Mouse (Mus musculus): Measurements from ENCODE around the gene Ptprd. TPM values are rescaled to one million over a fixed set of nuclear protein-coding genes. Genes with fewer than 3 reads are reported as not detected.

Ptprd gene
- polyA plus RNA-seq, 1 experiment from 2014 or later, result 37.2 TPM

DNA sequence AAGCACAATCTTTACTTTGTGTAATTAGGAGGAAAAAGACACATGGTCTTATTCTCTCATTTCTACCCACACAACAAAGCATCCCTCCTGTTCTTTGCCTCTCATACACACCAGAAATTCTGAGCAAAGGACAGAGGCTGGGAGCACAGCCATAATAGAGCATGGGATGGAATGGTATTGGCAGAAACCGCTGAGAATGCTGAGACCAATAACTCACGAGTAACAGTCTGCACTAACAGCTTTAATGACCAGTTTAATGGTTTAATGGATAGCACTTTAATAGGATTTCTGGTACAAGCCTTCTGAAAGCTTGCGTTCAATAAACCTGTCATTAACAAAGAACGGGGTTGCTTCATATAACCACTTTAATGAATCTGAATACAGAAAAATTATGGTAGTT is 2190.1 kb downstream of the Ptprd start:
- Histone ChIP-seq H3K9ac (no peak overlapping the region), H3K4me2 (no peak overlapping the region), H3K9me3 (no peaks in the 10 kb centered on the region), H3K27me3 (no peaks in the 10 kb centered on the region), H3K4me1 (no peaks in the 10 kb centered on the region), H3K27ac (no peak overlapping the region), H3K36me3 (no peaks in the 10 kb centered on the region), H3K4me3 (no peak overlapping the region)
- 82% methylated on average over 4 of the region's 4 CpGs for WGBS
- no peak for ATAC-seq (ENCODE audit: insufficient number of reproducible peaks, insufficient read depth, low FRiP score, low TSS enrichment, low read depth)

DNA sequence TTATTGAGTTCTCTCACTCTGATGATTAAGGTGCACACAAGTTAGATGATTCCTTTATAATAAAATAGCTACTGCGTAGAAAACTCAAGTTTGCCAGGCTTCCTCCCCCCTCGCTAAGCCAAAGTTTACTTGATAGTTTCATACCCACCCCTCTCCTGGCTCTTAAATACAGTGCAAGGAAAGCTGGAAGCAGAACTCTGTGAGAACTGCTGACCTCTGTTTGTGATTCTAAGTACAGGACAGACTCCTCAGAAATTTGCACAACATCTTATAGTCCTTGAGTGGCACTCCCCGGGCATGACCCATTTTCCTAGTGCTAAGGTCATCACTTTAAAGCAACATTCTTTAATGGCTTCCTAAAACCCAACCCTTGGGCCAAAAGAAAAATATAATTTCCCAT is 2196.7 kb downstream of the Ptprd start:
- peaks cover 7% of the 10 kb centered on the region; the same call in 1 of the 2 replicates for H3K36me3 ChIP-seq
- H3K27ac ChIP-seq, result no peak overlapping the region
- H3K27me3 ChIP-seq, result no peaks in the 10 kb centered on the region
- WGBS, result 83% methylated on average over 3 of the region's 3 CpGs
- no peak overlapping the region for H3K4me2 ChIP-seq
- H3K9ac ChIP-seq, result no peak overlapping the region
- no peak overlapping the region for H3K4me3 ChIP-seq
- ATAC-seq (ENCODE audit: insufficient number of reproducible peaks, insufficient read depth, low FRiP score, low TSS enrichment, low read depth), result no peak
- peaks cover 13% of the 10 kb centered on the region for H3K4me1 ChIP-seq
- H3K9me3 ChIP-seq, result no peaks in the 10 kb centered on the region

DNA sequence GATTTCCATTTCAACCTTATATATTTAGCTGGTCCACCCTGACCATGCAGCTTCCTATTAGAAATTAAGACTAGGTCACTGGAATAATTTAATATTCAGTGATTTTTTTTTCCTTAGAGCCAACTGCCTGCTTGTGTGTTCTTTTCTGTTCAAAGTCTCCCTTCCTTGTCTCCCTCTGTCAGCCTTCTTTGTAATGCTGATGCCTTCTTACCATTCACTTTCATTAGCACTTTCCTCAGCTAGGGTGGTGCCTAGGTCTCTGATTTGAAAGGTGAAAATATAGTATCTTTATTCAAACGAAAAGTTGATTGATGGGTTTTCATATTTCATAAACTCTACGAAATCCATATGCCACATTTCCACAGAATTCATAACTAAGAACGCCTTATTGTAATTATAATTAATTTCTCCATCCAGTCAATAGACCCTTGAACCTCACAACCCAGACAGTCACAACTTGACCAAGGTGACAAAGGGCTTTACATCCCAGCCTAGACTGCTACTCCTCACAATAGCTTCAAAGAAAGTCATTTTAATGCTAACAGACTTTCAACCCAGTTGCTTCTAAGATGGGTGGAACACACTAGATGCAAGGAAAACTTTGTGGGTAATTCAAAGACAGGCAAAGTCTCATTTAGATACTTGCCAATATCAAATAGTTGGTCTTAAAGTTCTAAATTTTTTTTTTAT is 2197.5 kb downstream of the Ptprd start:
- no peak for ATAC-seq (ENCODE audit: insufficient number of reproducible peaks, insufficient read depth, low FRiP score, low TSS enrichment, low read depth)
- WGBS, result 65% methylated on average over 3 of the region's 3 CpGs

DNA sequence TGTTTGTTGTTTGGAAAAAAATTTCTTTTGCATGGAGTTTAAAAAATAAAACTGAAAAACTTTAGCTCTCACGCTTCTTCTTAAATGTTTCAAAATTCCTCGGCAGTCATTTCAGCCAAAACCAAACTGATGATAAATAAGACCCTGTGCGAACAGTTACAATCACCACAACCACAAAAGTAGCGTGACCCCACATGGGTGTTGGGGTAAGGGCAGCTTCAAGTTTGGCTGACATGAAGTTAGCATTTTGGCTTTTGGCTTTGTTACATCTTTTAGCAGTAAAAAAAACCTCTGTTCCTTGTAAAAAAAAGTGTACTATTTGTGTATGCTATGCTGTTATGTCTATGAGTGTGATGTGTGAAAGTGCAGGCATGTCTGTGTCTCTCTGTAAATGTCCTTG is 2203.2 kb downstream of the Ptprd start:
- no peak for ATAC-seq (ENCODE audit: insufficient number of reproducible peaks, insufficient read depth, low FRiP score, low TSS enrichment, low read depth)
- 69% methylated on average over 4 of the region's 4 CpGs for WGBS
- Histone ChIP-seq H3K27me3 (no peaks in the 10 kb centered on the region), H3K9me3 (no peaks in the 10 kb centered on the region), H3K4me1 (peaks cover 21% of the 10 kb centered on the region), H3K4me2 (no peak overlapping the region), H3K4me3 (no peak overlapping the region), H3K9ac (no peak overlapping the region), H3K36me3 (peaks cover 7% of the 10 kb centered on the region; the same call in 1 of the 2 replicates), H3K27ac (no peak overlapping the region)

More for the DNA sequence above, 2197.5 kb downstream of the Ptprd start:
- peaks cover 7% of the 10 kb centered on the region; the same call in 1 of the 2 replicates for H3K36me3 ChIP-seq
- H3K9ac ChIP-seq, result no peak overlapping the region
- H3K27me3 ChIP-seq, result no peaks in the 10 kb centered on the region
- H3K4me3 ChIP-seq, result no peak overlapping the region
- H3K4me1 ChIP-seq, result peaks cover 13% of the 10 kb centered on the region
- H3K9me3 ChIP-seq, result no peaks in the 10 kb centered on the region
- H3K27ac ChIP-seq, result no peak overlapping the region
- H3K4me2 ChIP-seq, result no peak overlapping the region

DNA sequence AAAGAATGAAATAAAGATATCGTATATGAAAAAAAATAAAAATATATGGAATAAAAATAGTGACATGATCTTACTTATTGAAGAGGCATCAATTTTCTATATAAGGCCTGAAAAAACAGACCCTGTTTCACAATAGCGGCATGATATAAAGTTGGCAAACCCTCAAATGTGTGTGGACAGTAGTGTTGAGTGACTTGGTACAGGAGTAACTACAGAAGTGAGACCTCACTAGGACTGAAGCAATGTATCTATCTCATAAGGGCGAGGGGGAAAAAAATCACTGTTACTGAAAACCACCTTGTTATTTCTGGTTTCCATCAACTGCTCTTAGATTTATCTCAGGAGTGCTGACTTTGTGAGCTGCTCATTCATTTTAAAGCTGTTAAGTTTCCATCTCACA is 2204.5 kb downstream of the Ptprd start:
- WGBS, result 82% methylated on average over 3 of the region's 3 CpGs
- H3K27ac ChIP-seq, result no peak overlapping the region
- H3K36me3 ChIP-seq, result peaks cover 7% of the 10 kb centered on the region; the same call in 1 of the 2 replicates
- H3K27me3 ChIP-seq, result no peaks in the 10 kb centered on the region
- no peak for ATAC-seq (ENCODE audit: insufficient number of reproducible peaks, insufficient read depth, low FRiP score, low TSS enrichment, low read depth)
- no peaks in the 10 kb centered on the region for H3K9me3 ChIP-seq
- no peak overlapping the region for H3K9ac ChIP-seq
- no peak overlapping the region for H3K4me2 ChIP-seq
- peaks cover 17% of the 10 kb centered on the region for H3K4me1 ChIP-seq
- no peak overlapping the region for H3K4me3 ChIP-seq

DNA sequence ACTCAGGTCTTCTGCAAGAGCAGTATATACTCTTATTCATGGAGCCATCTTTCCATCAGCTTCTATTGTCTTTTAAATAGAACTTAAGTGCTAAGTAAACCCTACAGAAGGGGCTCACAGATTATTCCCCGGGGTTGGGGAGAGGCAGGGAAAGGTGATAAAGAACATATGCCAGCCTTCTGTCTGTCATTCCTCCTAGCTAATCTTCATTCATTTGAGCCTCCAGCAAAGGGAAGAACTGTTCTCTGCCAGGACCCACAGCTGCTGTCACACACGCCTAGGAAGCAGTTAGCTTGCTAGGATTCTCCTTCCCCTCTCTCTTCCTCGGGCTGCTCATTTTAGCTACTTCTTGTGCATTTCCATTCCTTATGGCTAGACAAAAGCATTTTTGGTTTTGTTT is 2205.0 kb downstream of the Ptprd start:
- WGBS, result 28% methylated on average over 3 of the region's 3 CpGs
- no peak for ATAC-seq (ENCODE audit: insufficient number of reproducible peaks, insufficient read depth, low FRiP score, low TSS enrichment, low read depth)

DNA sequence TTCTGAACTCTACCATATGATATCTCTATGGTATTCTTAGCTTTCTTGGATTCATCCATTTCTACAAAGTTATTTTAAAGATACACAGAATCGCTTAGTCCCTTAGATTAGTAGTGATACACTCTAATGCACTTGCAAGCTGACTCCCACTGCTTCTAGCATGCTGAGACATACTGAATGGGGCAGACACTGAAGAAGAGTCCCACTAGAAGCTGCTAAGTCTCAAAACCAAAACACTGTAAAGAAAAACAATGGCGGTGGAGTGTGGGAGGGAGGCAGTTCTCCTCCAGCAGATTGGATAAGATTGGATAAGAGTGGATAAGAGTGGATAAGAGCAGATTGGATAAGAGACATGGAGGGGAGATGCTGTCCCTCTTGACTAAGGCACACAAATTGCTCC is 2207.6 kb downstream of the Ptprd start:
- Histone ChIP-seq H3K27ac (no peak overlapping the region), H3K9me3 (no peaks in the 10 kb centered on the region), H3K36me3 (no peaks in the 10 kb centered on the region), H3K27me3 (no peaks in the 10 kb centered on the region), H3K4me3 (no peak overlapping the region), H3K9ac (no peak overlapping the region), H3K4me2 (no peak overlapping the region), H3K4me1 (peaks cover 15% of the 10 kb centered on the region)
- WGBS, result 88% methylated on average over 2 of the region's 2 CpGs
- ATAC-seq (ENCODE audit: insufficient number of reproducible peaks, insufficient read depth, low FRiP score, low TSS enrichment, low read depth), result no peak

More for the DNA sequence above, 2205.0 kb downstream of the Ptprd start:
- no peak overlapping the region for H3K4me2 ChIP-seq
- no peaks in the 10 kb centered on the region for H3K27me3 ChIP-seq
- peaks cover 7% of the 10 kb centered on the region; the same call in 1 of the 2 replicates for H3K36me3 ChIP-seq
- no peak overlapping the region for H3K9ac ChIP-seq
- no peaks in the 10 kb centered on the region for H3K9me3 ChIP-seq
- H3K27ac ChIP-seq, result no peak overlapping the region
- peaks cover 17% of the 10 kb centered on the region for H3K4me1 ChIP-seq
- H3K4me3 ChIP-seq, result no peak overlapping the region

DNA sequence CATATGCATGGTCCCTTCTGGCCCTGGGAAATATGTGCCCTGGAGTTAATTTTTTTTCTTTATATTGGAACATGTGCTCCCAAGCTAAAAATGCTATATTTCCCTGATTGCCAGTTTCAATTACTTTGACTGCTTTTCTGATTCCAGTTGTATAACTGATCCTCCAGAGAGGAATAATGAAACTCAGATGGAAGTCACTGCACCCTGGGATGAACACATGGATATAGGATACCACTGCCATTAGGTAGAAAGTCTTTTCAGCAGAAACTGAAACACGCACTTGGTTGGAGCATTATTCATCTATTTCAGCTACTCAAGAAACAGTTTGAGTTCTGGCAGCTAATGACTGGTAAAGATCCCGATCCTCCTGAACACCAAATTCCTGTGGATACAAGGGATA is 2211.5 kb downstream of the Ptprd start:
- H3K9ac ChIP-seq, result no peak overlapping the region
- no peak for ATAC-seq (ENCODE audit: insufficient number of reproducible peaks, insufficient read depth, low FRiP score, low TSS enrichment, low read depth)
- H3K36me3 ChIP-seq, result 0 out of 2 replicates have a peak, but pooled peaks cover 5% of the 10 kb centered on the region
- H3K27me3 ChIP-seq, result no peaks in the 10 kb centered on the region
- no peak overlapping the region for H3K4me2 ChIP-seq
- H3K4me3 ChIP-seq, result no peak overlapping the region
- peaks cover 7% of the 10 kb centered on the region for H3K4me1 ChIP-seq
- WGBS, result 40% methylated on average over 2 of the region's 2 CpGs
- no peak overlapping the region for H3K27ac ChIP-seq
- H3K9me3 ChIP-seq, result no peaks in the 10 kb centered on the region

DNA sequence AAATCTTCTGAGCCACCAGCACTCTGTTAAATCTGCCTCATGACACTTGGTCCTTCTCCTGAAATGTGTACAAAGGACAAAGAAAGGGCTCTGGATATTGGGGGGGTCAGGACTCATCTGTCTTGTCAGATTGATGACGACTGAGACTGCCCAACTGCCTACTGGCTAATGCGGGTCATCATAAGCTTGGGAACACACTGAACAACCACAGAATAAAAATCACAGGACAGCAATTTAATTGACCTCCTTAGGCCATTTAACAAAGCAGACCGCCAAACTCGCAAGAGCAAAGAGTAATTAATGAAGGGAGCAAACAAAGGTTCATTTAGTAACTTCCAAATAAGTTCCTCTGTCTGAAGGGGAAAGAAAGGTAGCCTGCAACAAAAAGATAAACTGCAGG is 2215.9 kb downstream of the Ptprd start:
- Histone ChIP-seq H3K36me3 (0 out of 2 replicates have a peak, but pooled peaks cover 5% of the 10 kb centered on the region), H3K4me3 (no peak overlapping the region), H3K27ac (no peak overlapping the region), H3K4me2 (no peak overlapping the region), H3K9ac (no peak overlapping the region), H3K9me3 (no peaks in the 10 kb centered on the region), H3K27me3 (no peaks in the 10 kb centered on the region), H3K4me1 (peaks cover 36% of the 10 kb centered on the region)
- WGBS, result 70% methylated on average over 4 of the region's 4 CpGs
- no peak for ATAC-seq (ENCODE audit: insufficient number of reproducible peaks, insufficient read depth, low FRiP score, low TSS enrichment, low read depth)

DNA sequence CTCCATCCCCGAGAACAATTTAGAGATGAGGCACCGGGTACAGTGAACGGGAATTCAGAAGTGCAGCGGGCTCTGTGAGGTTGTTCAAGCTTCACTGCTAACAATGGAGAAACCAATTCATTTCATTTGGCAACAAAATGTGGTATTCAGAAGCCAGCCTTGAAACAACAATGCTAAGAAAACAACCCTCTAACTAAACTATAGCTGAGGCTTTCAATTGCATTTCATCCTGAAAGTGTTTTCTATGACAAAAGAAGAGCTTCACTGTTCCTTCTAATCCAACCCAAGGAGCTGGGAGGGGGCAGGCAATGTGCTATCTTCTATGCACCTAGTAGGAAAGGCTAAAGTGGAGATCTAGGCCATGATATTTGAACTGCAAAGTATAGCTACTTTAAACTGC is 2217.2 kb downstream of the Ptprd start:
- H3K9me3 ChIP-seq, result no peaks in the 10 kb centered on the region
- H3K27me3 ChIP-seq, result no peaks in the 10 kb centered on the region
- no peak overlapping the region for H3K4me2 ChIP-seq
- H3K9ac ChIP-seq, result no peak overlapping the region
- peak overlapping the region; percentile 81; the same call in 1 of the 2 replicates for H3K27ac ChIP-seq
- no peak for ATAC-seq (ENCODE audit: insufficient number of reproducible peaks, insufficient read depth, low FRiP score, low TSS enrichment, low read depth)
- H3K36me3 ChIP-seq, result 0 out of 2 replicates have a peak, but pooled peaks cover 5% of the 10 kb centered on the region
- WGBS, result 69% methylated on average over 4 of the region's 4 CpGs
- peaks cover 34% of the 10 kb centered on the region for H3K4me1 ChIP-seq
- no peak overlapping the region for H3K4me3 ChIP-seq

DNA sequence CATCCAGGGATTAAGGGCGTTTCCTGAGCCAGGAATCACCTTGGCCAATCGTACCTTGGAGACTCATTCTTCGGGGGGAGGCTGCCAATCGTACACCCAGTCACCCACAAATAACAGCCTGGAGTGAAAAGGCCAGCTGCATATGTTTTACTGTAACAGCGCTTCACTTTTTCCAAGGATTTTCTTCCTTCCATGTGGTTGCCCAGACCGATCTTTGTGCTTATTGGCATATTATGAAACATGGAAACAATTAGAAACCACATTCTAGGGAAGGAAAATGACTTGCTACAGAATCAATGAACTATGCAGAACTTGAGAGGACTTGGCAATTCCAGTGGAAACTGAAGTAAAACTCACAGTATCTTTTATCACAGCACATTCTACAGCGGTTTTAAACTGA is 2218.7 kb downstream of the Ptprd start:
- Histone ChIP-seq H3K9me3 (no peaks in the 10 kb centered on the region), H3K36me3 (0 out of 2 replicates have a peak, but pooled peaks cover 4% of the 10 kb centered on the region), H3K27me3 (no peaks in the 10 kb centered on the region), H3K4me3 (no peak overlapping the region), H3K4me1 (peaks cover 34% of the 10 kb centered on the region), H3K9ac (no peak overlapping the region), H3K4me2 (peak overlapping the region; percentile 27; the same call in 1 of the 2 replicates), H3K27ac (peak overlapping the region; percentile 81)
- 23% methylated on average over 7 of the region's 7 CpGs for WGBS
- ATAC-seq (ENCODE audit: insufficient number of reproducible peaks, insufficient read depth, low FRiP score, low TSS enrichment, low read depth), result peak; percentile 43; the same call in 1 of the 2 replicates

DNA sequence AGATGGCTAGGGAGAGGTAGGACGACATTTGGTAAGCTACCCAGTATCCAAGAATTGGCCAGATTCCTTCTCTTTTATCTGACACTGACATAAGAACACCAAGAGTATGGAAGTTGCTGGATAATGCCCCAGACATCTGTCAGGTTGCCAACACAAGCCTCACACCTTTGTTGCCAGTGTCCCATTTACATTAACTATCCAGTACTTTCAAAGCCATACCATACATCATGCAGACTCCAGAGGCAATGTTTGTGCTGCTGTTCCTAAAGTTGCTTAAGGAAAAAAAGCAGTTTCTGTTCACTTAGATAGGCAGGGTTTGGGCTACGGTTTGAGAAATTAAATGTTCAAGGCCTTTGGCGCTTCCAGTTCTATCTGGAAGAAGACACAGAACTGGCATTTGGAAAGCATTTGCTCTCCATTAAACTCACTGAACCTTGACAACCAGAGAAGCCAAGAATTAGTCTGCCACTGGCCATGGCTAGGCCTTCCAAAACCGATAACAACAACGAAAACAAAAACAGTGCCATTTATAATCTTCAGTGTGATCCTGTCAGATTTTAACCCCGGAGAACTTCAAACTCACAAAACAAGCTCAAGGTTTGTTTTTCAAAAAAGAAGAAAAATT is 2220.0 kb downstream of the Ptprd start:
- H3K4me1 ChIP-seq, result peaks cover 34% of the 10 kb centered on the region
- 0 out of 2 replicates have a peak overlapping the region, but pooled peaks have one; percentile 17 for H3K27ac ChIP-seq
- H3K36me3 ChIP-seq, result 0 out of 2 replicates have a peak, but pooled peaks cover 3% of the 10 kb centered on the region
- ATAC-seq (ENCODE audit: insufficient number of reproducible peaks, insufficient read depth, low FRiP score, low TSS enrichment, low read depth), result no peak
- no peak overlapping the region for H3K9ac ChIP-seq
- H3K4me2 ChIP-seq, result no peak overlapping the region
- no peak overlapping the region for H3K4me3 ChIP-seq
- H3K9me3 ChIP-seq, result no peaks in the 10 kb centered on the region
- H3K27me3 ChIP-seq, result no peaks in the 10 kb centered on the region
- 62% methylated on average over 6 of the region's 6 CpGs for WGBS

All from embryonic facial prominence, embryonic 13.5 days (tissue).